Comparison of ENCODE assay signal across 13 mouse cellular contexts in genomic region chr3:99247996-99248801, GRCm38 (mm10). TPM values are rescaled to one million over a fixed set of nuclear protein-coding genes. Genes with fewer than 3 reads are reported as not detected.
A peak's percentile ranks its signal among the peaks of the same experiment; 100 is the strongest.
DNase-seq lines count a peak whose midpoint lies in the region; ATAC-seq and TF ChIP-seq lines count a peak whose summit lies in the region.
"Had no signal": no experiment of that assay in that cellular context is flagged by ENCODE, and none has a peak within 500 bp of the region (broad histone marks: within the 10 kb centered on the region; RNA-seq: fewer than 3 reads in every experiment).

No protein-coding gene starts in this region.

- no peak for ATAC-seq in neural tube, embryonic 15.5 days (ENCODE audit: low FRiP score)

- no peak for TF ChIP-seq CTCF in gastrocnemius, adult 2 months (IDR thresholded peaks at IDR 0.05)
- TF ChIP-seq CTCF in embryonic fibroblast, embryonic 13.5 days (IDR thresholded peaks at IDR 0.05; ENCODE audit: borderline replicate concordance, insufficient read depth, low read length): no peak

- H3K4me3 ChIP-seq in gastrocnemius, adult 2 months: peak overlapping the region; percentile 62
- no peak overlapping the region for H3K4me3 ChIP-seq in neural tube, embryonic 15.5 days (replicated peaks)
- H3K4me3 ChIP-seq in embryonic fibroblast, embryonic 13.5 days (ENCODE audit: insufficient read depth, low read length): no peak overlapping the region; the same call in 1 of the 2 replicates
- H3K4me3 ChIP-seq: heart, embryonic 10.5 days; hindbrain, embryonic 13.5 days had no signal

- no peaks in the 10 kb centered on the region for H3K9me3 ChIP-seq in neural tube, embryonic 15.5 days (replicated peaks)
- H3K9me3 ChIP-seq: heart, embryonic 10.5 days; hindbrain, embryonic 13.5 days had no signal

- 2% methylated on average over 28 of the region's 28 CpGs for WGBS in neural tube, embryonic 15.5 days

- H3K27ac ChIP-seq in gastrocnemius, adult 2 months: peak overlapping the region; percentile 75
- H3K27ac ChIP-seq in neural tube, embryonic 15.5 days (replicated peaks): no peak overlapping the region
- peak overlapping the region; percentile 82 for H3K27ac ChIP-seq in embryonic fibroblast, embryonic 13.5 days (ENCODE audit: insufficient read depth, low read length)
- H3K27ac ChIP-seq: heart, embryonic 10.5 days; hindbrain, embryonic 13.5 days had no signal

- TF ChIP-seq POLR2A in embryonic fibroblast, embryonic 13.5 days (IDR thresholded peaks at IDR 0.05; ENCODE audit: low read depth, low read length): no peak

- intact Hi-C loops in gastrocnemius, adult 2 months (cut with DNase I): no loop called here

- no peak overlapping the region for H3K4me2 ChIP-seq in neural tube, embryonic 15.5 days
- H3K4me2 ChIP-seq: hindbrain, embryonic 13.5 days had no signal

- DNase-seq in gastrocnemius, adult 2 months: no peak
- no peak for DNase-seq in gastrocnemius, postnatal 25 days
- DNase-seq in neural tube, embryonic 10.5 days (ENCODE audit: extremely low spot score, low spot score): peak; percentile 66
- peak; percentile 22 for DNase-seq in retina, embryonic 14.5 days (ENCODE audit: low spot score)
- no peak for DNase-seq in ovary, postnatal 36 days (ENCODE audit: low spot score)
- no peak for DNase-seq in kidney, postnatal 4 days
- DNase-seq: cerebellum, adult 8-10 months; kidney, adult 8-10 months had no signal

- H3K4me1 ChIP-seq in neural tube, embryonic 15.5 days: peaks cover 4% of the 10 kb centered on the region; the same call in 1 of the 2 replicates
- peaks cover 3% of the 10 kb centered on the region; the same call in 1 of the 2 replicates for H3K4me1 ChIP-seq in embryonic fibroblast, embryonic 13.5 days (ENCODE audit: control insufficient read depth, insufficient read depth, low read length)
- H3K4me1 ChIP-seq: hindbrain, embryonic 13.5 days had no signal

- H3K36me3 ChIP-seq in neural tube, embryonic 15.5 days: no peaks in the 10 kb centered on the region
- H3K36me3 ChIP-seq: heart, embryonic 10.5 days; hindbrain, embryonic 13.5 days had no signal

- H3K27me3 ChIP-seq in neural tube, embryonic 15.5 days (replicated peaks): peaks cover 97% of the 10 kb centered on the region

- no peak overlapping the region for H3K9ac ChIP-seq in neural tube, embryonic 15.5 days (replicated peaks)
- H3K9ac ChIP-seq: hindbrain, embryonic 13.5 days had no signal

RNA-seq across cellular contexts. Expression of gene Tbx15, which starts 8.0 kb away (rescaled TPM):
- 100 to 1,000 TPM; 105 to 145 TPM for total RNA-seq in gastrocnemius, adult 2 months (2021)
- 100 to 1,000 TPM; 104 to 122 TPM for total RNA-seq in gastrocnemius, postnatal 25 days (2021)
- 0.19 and 0.29 TPM in 2 replicates for polyA plus RNA-seq in neural tube, embryonic 15.5 days (2015; fragmentation: Nextera tagmentation; extraction: Ambion mirVana)
- polyA plus RNA-seq in embryonic fibroblast, embryonic 13.5 days (2011; ENCODE audit: insufficient read length, low read depth, missing spikeins): 57.3 and 86.3 TPM in 2 replicates
- polyA plus RNA-seq: small intestine, adult 2 months had no signal

Comparison
In these comparisons a context has a peak if more than half of its experiments do, and no peak if none do; other contexts are left out.
1. DNase-seq: peak in neural tube, embryonic 10.5 days (single experiment) and retina, embryonic 14.5 days (single experiment); none in gastrocnemius, adult 2 months (single experiment), gastrocnemius, postnatal 25 days (single experiment), ovary, postnatal 36 days (single experiment) and kidney, postnatal 4 days (0 of 2).